Mouse (Mus musculus) C2C12 (cell line): ENCODE measurements around the gene Lrba.

ENCODE experiments used
- CEBPB ChIP-seq: IDR thresholded peaks from one replicate; pipeline ENCODE4 v1.6.1; 2011; ENCODE audit warnings: low read depth, mild to moderate bottlenecking, control low read depth, moderate library complexity
- CTCF ChIP-seq: IDR thresholded peaks from one replicate; pipeline ENCODE4 v1.5.1; 2011; ENCODE audit not compliant: control insufficient read depth, insufficient read depth, insufficient read length
- MAX ChIP-seq: IDR thresholded peaks from one replicate; pipeline ENCODE4 v1.6.1; 2011; ENCODE audit warnings: mild to moderate bottlenecking, control low read depth
- MYOD1 ChIP-seq: IDR thresholded peaks from one replicate; pipeline ENCODE4 v1.6.1; 2011; ENCODE audit warnings: low read depth; ENCODE audit not compliant: control insufficient read depth, insufficient read length
- USF1 ChIP-seq: IDR thresholded peaks from one replicate; pipeline ENCODE4 v1.6.1; 2011; ENCODE audit warnings: low read depth, mild to moderate bottlenecking, control low read depth, moderate library complexity

DNA sequence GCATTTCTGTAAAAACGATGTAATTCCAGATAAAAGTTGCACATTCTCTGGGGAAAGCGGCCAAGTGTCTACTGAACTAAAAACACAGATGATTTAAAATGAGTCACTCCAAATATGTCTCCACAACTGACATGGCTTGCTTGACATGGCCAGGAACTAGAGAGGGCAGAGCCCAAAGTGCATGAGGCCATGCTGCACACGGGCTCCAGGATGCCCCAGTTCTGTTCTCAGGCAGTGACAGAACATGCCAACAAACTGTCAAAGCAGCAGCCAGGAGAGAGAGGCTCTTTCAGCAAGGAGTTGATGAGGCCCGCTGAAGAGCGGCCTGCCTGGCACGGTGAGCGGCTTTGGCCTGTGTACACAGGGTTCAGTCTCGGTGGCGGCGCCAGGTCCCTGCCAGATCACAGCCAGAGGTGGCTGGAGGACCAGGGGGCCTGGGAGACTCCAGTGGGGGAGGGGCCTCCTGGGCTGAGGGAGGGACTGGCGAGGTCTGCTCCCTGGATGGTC is 562.4 kb downstream of the Lrba start:
- TF ChIP-seq USF1 = no peak
- no peak for TF ChIP-seq MYOD1
- no peak for TF ChIP-seq CTCF
- TF ChIP-seq CEBPB = no peak
- TF ChIP-seq MAX = no peak
